Mouse (Mus musculus): Measurements from ENCODE around the gene Hoxd8. TPM values are rescaled to one million over a fixed set of nuclear protein-coding genes. Genes with fewer than 3 reads are reported as not detected.

Gene Hoxd8
- polyA plus RNA-seq (2015; fragmentation: Illumina TruSeq; extraction: RNeasy Lipid Tissue Mini Kit (QIAGEN cat#74804); ENCODE audit: insufficient read depth, low read depth, low replicate concordance), result 4.5 TPM

DNA sequence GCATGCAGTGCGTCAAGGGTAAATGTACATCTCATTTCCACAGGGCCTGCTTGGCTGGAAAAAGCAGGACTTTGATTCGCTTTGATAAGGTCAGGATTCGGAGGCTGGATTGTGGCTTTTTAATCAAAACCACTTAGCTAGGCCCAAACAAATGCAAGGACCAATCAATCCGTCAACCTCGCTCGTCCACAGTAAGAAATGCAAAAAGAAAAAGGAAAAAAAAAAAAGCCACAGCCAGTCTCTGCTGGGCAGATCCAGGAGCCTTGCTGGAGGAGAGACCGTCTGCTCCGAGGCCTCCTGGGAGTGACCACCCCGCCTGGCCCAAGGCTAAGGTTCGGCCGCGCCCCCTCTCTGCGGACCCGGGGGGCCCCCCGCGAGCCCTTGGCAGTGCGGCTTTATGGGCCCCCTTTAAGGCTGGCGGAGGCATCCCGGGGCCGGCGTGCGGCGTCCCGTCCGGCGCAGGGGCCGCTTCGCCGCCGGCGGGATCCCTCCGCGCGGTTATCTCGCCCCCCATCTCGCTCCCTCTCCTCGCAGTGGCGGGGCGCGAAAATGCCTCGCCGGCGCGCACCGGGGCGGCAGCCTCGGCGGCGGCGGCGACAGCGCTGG, at the start of gene Hoxd8:
TSS of gene Hoxd8 (plus strand) at position 223 of the 606 bp plus-strand sequence.

DNA sequence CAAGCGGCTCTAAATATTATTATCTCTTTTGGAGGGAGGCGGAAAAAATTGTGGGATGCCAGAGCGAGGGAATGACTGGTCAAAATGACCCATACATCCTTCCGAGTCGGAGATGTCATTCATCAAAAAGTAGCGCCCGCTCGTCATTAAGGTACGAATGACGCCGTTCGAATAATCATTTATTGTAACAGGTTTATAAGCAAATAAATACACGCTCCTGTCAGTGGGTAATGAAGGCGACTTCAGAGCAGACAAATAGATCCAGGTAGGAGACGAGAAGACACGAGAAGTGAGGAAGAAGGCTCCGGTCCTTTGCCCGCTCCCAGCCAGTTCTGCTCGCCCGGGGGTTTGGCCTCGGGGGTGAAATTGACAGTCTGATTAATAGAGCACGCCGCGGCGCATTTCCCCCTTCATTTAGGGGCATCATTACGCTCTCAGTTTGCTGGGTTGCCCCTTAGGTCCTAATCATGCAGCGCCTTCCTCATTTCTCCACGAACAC, 44.9 kb upstream of the Hoxd8 start, which contains the start of gene Evx2:
TSS of gene Evx2 (minus strand) at position 51 of the 499 bp plus-strand sequence.

DNA sequence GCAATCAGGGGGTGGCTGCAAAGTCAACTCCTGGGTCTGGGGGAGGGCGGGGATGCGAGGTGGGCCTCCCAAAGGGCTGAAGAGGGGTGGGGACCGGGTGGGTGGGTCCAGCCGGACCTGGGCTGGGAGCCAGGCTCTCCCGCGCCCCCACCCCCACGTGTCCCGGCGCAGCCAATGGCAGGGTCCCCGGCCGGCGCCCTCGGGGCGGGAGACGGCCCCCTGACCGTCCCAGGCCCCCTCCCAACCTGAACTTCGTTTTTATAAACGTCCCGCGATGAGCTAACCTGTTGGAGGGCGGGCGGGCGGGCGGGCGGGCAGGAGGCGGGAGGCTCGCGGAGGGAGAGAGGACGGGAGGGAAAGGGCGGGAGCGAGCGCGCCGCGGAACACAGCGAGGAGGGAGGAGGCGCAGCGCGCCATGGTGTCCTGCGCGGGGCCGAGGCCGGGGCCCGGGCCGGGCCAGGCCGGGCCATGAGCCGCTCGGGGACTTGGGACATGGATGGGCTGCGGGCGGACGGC, 36.5 kb upstream of the Hoxd8 start, which contains the start of gene Hoxd13:
TSS of gene Hoxd13 (plus strand) at position 469 of the 516 bp plus-strand sequence.

DNA sequence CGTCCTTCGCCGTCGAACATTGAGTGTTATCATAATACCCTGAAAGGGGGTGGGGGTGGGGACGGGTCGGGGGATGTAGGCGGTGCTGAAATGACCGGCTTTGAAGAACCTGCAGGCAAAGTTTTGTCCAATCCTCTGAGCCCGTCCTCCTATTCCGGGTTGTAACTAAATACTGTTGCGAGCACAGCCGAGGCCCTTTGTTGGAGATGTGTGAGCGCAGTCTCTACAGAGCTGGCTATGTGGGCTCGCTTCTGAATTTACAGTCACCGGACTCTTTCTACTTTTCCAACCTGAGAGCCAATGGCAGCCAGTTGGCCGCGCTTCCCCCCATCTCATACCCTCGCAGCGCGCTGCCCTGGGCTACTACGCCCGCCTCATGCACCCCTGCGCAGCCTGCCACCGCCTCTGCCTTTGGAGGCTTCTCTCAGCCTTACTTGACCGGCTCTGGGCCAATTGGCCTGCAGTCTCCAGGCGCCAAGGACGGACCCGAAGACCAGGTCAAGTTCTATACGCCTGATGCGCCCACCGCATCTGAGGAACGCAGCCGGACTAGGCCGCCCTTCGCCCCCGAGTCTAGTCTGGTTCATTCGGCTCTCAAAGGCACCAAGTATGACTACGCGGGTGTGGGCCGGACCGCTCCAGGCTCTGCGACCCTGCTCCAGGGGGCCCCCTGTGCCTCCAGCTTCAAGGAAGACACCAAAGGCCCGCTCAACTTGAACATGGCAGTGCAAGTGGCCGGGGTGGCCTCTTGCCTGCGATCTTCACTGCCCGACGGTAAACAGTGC, 29.3 kb upstream of the Hoxd8 start, which contains the start of gene Hoxd12:
TSS of gene Hoxd12 (plus strand) at position 133 of the 785 bp plus-strand sequence.

DNA sequence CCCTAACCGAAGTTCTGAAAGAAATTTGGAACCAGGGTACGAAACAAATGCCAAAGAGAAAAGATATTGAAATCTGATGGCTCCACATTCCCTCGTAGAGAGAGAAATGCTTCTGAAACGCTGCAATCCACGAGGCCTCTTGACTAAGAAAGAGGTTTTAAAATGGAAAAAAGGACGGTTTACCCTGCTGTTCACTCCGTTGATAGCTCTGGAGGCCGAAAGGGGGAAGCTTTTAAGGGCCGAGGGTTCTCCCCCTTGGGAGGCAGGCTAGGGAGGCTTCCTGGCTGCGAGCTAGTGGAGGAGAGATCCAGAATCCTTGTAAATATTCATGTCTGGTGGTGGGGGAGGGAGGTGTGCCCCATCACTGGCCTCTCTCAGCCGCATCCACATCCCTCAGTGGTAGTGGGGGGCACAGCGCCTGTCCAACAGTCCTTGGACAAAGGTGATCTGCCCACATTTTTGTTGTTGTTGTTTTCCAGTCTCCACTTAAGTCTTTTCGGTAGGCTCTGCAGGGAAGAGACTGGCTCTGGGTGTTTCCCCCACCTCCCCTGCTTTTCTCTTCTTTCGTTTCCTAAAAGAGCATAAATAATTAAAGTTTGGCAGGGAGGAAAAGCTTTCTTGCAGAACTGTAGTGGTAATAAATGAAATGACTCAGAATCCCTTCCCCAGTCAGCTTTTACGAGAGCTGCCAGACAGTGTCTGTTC, 25.4 kb upstream of the Hoxd8 start, which contains the start of gene Hoxd11:
TSS of gene Hoxd11 (plus strand) at position 667 of the 705 bp plus-strand sequence.

DNA sequence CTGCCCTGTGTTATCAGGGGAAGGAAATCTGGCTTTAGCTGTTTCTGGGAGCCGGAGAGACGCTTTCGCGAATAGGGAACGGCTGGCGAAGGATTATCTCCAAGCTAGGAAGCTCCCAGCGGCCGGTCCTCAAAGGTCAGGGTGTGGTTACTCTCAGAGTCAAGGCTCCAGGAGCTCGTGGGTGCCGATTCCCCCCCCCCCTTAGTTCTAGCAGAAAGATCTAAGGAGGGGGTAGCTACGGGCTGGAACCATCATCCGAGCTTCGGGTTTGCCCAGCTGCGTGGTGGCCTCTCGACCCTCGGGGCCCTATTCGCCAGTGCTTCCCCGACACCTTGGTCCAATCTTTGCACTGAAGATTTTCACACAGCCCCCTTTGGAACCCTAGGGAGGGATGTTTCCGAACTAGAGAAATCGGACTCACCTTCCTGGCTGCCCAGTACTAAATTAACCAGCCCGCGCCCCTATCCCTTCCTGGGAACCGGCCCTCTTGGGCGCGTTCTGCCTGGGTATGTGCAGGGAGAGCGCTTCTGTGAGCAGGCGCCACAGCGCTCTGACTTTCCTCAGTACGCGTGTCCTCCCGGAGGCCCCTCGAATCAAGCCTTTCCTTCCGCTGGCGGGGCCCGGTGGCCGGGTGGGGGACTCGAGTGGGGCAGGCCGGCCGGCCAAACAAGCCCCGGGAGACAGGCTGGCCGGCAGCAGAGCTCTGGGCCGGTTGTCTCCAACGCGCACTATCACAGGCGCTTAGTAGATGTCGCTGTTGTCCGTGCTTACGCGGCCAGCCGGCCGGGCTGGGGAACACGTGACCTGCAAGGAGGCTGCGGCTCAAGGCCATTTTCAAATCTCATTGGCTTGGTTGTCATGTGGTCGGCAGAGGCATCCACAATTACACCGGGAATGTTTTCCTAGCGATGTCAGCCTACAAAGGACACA, 13.1 kb upstream of the Hoxd8 start, which contains the start of gene Hoxd10:
TSS of gene Hoxd10 (plus strand) at position 903 of the 930 bp plus-strand sequence.

DNA sequence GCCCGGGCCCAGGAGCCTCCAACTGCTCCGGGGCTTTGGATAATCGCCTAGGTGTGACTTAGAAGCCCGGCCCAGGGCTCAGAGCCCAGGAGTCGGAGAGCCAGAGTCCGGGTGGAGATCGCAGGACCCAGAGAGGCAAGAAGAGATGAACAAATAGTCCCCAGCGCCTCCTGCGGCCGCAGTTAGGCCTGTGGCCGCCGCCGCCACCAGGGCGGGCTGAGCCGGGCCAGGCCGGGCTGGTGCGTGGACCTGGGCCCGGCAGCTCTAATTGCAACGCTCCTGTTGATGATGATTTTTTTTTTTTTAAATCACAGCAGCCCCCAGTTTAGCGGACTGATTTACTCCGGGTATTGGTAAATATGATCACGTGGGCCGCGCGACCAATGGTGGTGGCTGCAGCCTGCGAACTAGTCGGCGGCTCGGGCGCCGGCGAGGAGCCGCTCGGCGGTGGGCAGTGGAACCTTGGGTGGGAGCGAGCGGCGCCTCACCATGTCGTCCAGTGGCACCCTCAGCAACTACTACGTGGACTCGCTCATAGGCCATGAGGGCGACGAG, 6.8 kb upstream of the Hoxd8 start, which contains the start of gene Hoxd9:
TSS of gene Hoxd9 (plus strand) at position 161 of the 555 bp plus-strand sequence.

DNA sequence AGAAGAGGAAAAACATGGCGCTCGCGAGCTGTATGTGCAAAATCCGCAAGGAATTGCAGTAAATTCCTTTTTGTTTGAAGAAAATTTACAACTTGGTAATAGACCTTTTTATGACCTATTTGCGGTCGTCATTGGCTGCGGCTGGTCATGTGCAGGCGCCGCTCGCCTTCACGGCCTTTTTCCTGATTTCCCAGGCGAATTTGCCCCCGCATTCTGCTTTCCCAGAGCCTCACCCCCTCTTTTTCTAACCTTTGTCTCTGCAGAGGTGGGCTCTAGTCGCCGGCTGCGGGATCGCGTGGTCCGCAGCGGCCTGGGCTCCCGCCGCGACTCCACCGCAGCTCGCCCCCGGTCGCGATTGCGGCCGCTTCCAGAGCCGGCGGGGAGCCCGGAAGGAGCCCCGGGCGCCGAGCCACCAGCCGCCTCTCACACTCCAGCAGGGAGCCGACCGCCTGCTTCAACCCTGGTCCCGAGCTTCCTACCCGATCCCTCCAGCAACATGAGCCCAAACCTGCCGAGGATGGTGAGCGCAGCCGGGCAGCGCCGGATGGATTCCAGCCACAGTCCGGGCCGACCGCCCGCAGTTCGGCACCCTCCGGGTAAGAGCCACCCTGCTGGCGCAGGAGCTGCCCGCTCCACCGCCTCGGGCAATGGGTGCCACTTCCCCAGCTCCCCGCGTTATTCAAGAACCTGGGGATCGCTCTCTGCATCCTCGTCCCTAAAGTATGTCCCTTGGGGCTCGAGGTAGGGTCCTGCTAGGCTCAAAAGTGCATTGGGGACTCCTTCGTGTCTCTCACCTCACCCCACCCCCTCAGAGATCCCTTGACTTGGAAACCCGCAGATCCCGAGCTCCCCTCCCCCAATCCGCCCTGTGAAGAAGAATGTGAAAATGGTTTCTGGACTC, 7.6 kb downstream of the Hoxd8 start, which contains the start of the genes Hoxd3 and Hoxd4:
TSS of gene Hoxd3 (plus strand) at position 207 of the 901 bp plus-strand sequence.
TSS of gene Hoxd4 (plus strand) at position 209 of the 901 bp plus-strand sequence.

DNA sequence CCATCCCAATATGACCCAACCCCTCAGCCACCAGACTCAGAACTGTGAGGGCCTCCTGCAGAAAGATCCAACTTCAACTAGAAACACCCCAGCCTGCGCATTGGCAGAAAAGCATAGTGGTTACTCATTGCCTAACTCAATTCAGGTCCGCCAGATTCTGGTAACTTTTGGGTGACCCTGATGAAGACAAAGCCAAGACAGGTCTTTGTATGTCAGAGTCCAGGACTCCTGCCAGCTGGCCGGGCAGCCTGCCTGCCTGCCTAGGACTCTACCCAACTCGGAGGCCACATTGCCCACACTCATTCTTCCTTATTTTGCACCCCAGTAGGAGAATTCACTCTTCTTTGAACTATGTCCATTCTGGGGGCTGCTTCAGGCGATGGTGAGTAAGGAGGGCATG, 22.1 kb downstream of the Hoxd8 start, which contains the start of gene Gm28230:
TSS of gene Gm28230 (plus strand) at position 178 of the 400 bp plus-strand sequence.

Other genes with a start within 250 kb of the Hoxd8 start
- 2.7 TPM for gene Lnpk, start 125.2 kb upstream of the Hoxd8 start, polyA plus RNA-seq (2015; fragmentation: Illumina TruSeq; extraction: RNeasy Lipid Tissue Mini Kit (QIAGEN cat#74804); ENCODE audit: insufficient read depth, low read depth, low replicate concordance)
- gene Evx2, start 45.1 kb upstream of the Hoxd8 start, polyA plus RNA-seq (2015; fragmentation: Illumina TruSeq; extraction: RNeasy Lipid Tissue Mini Kit (QIAGEN cat#74804); ENCODE audit: insufficient read depth, low read depth, low replicate concordance), result not detected
- not detected for gene Hoxd13, start 36.3 kb upstream of the Hoxd8 start, polyA plus RNA-seq (2015; fragmentation: Illumina TruSeq; extraction: RNeasy Lipid Tissue Mini Kit (QIAGEN cat#74804); ENCODE audit: insufficient read depth, low read depth, low replicate concordance)
- gene Hoxd12, start 29.6 kb upstream of the Hoxd8 start, polyA plus RNA-seq (2015; fragmentation: Illumina TruSeq; extraction: RNeasy Lipid Tissue Mini Kit (QIAGEN cat#74804); ENCODE audit: insufficient read depth, low read depth, low replicate concordance), result not detected
- not detected for gene Hoxd11, start 25.1 kb upstream of the Hoxd8 start, polyA plus RNA-seq (2015; fragmentation: Illumina TruSeq; extraction: RNeasy Lipid Tissue Mini Kit (QIAGEN cat#74804); ENCODE audit: insufficient read depth, low read depth, low replicate concordance)
- gene Hoxd10, start 12.7 kb upstream of the Hoxd8 start, polyA plus RNA-seq (2015; fragmentation: Illumina TruSeq; extraction: RNeasy Lipid Tissue Mini Kit (QIAGEN cat#74804); ENCODE audit: insufficient read depth, low read depth, low replicate concordance), result not detected
- 0.50 TPM for gene Hoxd9, start 6.9 kb upstream of the Hoxd8 start, polyA plus RNA-seq (2015; fragmentation: Illumina TruSeq; extraction: RNeasy Lipid Tissue Mini Kit (QIAGEN cat#74804); ENCODE audit: insufficient read depth, low read depth, low replicate concordance)
- not detected for gene Hoxd3, start 7.3 kb downstream of the Hoxd8 start, polyA plus RNA-seq (2015; fragmentation: Illumina TruSeq; extraction: RNeasy Lipid Tissue Mini Kit (QIAGEN cat#74804); ENCODE audit: insufficient read depth, low read depth, low replicate concordance)
- 1.6 TPM for gene Hoxd4, start 7.3 kb downstream of the Hoxd8 start, polyA plus RNA-seq (2015; fragmentation: Illumina TruSeq; extraction: RNeasy Lipid Tissue Mini Kit (QIAGEN cat#74804); ENCODE audit: insufficient read depth, low read depth, low replicate concordance)
- 0.35 TPM for gene Gm28230, start 22.1 kb downstream of the Hoxd8 start, polyA plus RNA-seq (2015; fragmentation: Illumina TruSeq; extraction: RNeasy Lipid Tissue Mini Kit (QIAGEN cat#74804); ENCODE audit: insufficient read depth, low read depth, low replicate concordance)
- gene Hoxd1, start 58.4 kb downstream of the Hoxd8 start, polyA plus RNA-seq (2015; fragmentation: Illumina TruSeq; extraction: RNeasy Lipid Tissue Mini Kit (QIAGEN cat#74804); ENCODE audit: insufficient read depth, low read depth, low replicate concordance), result not detected
- gene Mtx2, start 121.2 kb downstream of the Hoxd8 start, polyA plus RNA-seq (2015; fragmentation: Illumina TruSeq; extraction: RNeasy Lipid Tissue Mini Kit (QIAGEN cat#74804); ENCODE audit: insufficient read depth, low read depth, low replicate concordance), result 7.6 TPM